Mouse (Mus musculus): ENCODE measurements at regions not wholly inside any gene's neighbourhood (a gene's known extent, or its start where the extent isn't known, plus 50 kb on each side); places are given as distances from the start of the nearest gene placed in this dataset.

DNA sequence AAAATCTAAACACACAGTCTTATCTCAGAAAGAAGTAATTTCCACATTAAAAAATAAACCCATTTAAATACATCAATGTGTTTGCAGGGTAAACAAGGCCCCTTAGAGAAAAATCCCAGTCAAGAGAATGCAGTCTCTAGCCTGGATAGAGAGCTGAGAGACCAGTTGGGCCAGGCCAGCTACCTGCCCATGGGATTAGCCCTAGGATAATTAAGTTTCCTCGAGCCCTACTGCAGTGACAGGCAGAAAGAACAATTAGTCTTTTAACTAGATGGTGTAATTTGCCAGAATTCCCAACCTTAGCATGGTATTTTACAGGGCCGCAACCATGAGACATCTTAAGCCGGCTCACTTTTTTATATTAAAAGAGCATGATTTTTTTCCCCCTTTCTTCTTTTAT, 995.6 kb upstream of the Ghitm start:
- no peak for DNase-seq (ENCODE audit: low read depth, low spot score)
- Histone ChIP-seq H3K4me3 (ENCODE audit: insufficient read depth in 1 of 2, low read depth in 1 of 2, low read length in 2 of 2, poor library complexity in 1 of 2, severe bottlenecking in 1 of 2) (no peak overlapping the region), H3K9me3 (ENCODE audit: control insufficient read depth, insufficient read depth, low read depth, low read length) (no peaks in the 10 kb centered on the region)

More for the DNA sequence above, 995.6 kb upstream of the Ghitm start:
- in situ Hi-C loops (cut with MboI; ENCODE audit: low sequenced_read_pairs in 2 of 2, unreplicated experiment in 2 of 2) = no loop called here
- H3K9ac ChIP-seq (ENCODE audit: insufficient read depth, low read depth, low read length, poor library complexity, severe bottlenecking) = no peak overlapping the region
- no peaks in the 10 kb centered on the region for H3K4me1 ChIP-seq (ENCODE audit: control insufficient read depth in 2 of 2, insufficient read depth in 2 of 2, low read length in 2 of 2, poor library complexity in 1 of 2)
- no peak overlapping the region for H3K27ac ChIP-seq (ENCODE audit: insufficient read depth, low read depth, low read length, poor library complexity, severe bottlenecking)
- H3K36me3 ChIP-seq (ENCODE audit: control insufficient read depth, insufficient read depth, low read length, poor library complexity, severe bottlenecking) = no peaks in the 10 kb centered on the region
- TF ChIP-seq MAFK (IDR thresholded peaks at IDR 0.05; ENCODE audit: insufficient read depth, low read depth, low read length) = no peak
- no peak for TF ChIP-seq ZC3H11A (IDR thresholded peaks at IDR 0.05; ENCODE audit: borderline replicate concordance, low read depth, low read length)
- TF ChIP-seq ZNF384 (IDR thresholded peaks at IDR 0.05; ENCODE audit: low read depth, low read length) = no peak
- no peak for TF ChIP-seq HCFC1 (IDR thresholded peaks at IDR 0.05; ENCODE audit: borderline replicate concordance, insufficient read depth, low read length)
- no peak for TF ChIP-seq CHD2 (IDR thresholded peaks at IDR 0.05; ENCODE audit: low read depth, low read length)
